Mouse (Mus musculus): ENCODE results near the gene Ankrd13d.
A peak's percentile ranks its signal among the peaks of the same experiment; 100 is the strongest.

Gene Ankrd13d

GRCm38 (mm10) chr19:4282898-4283553 lies at the start of gene Ankrd13d:
TSS of gene Ankrd13d (minus strand) at chr19:4283137.
- DNase-seq (ENCODE audit: low read depth), result peak; percentile 97

DNA sequence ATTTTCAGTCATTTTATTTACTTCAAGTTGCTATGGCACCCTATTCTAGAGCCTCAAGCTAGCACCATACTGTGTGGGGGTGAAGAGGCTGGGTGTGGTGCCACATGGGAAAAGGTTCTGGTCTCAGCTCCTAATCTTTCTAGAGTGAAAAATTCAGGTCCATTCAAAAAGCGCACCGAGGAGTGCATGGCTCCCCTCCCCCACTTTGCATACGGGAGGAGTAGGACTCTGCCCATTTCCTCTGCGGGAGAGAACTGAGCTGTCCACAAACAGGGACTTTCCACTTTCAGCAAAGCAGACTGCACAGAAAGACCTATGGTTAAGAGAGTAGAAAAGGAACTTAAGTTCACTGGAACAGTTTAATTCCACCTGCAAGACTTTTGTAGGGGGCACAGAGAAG lies 49.7 kb upstream of the Ankrd13d start:
- DNase-seq (ENCODE audit: low read depth), result peak; percentile 80

- DNase-seq (ENCODE audit: low read depth), result no peak
Measured at GRCm38 (mm10) chr19:4331273-4331672, 48.3 kb upstream of the Ankrd13d start.

DNA sequence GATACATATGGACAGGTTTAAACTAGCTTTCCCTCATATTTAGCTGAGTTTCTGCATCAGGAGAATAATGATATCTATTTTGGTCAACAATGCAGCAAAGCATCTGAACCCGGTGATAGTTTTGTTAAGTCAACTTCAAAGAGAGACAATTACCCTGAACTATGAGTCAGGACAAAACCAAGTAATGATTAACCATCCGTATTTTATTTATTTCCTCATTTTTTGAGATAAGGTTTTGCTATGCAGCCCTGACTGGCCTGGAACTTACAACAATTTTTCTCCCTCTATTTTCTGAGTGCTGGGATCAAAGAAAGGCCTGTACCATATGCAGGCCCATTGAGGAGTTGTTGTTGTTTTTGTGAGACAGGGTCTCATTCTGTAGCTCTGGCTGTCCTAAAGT lies 47.7 kb upstream of the Ankrd13d start:
- DNase-seq (ENCODE audit: low read depth), result no peak

DNA sequence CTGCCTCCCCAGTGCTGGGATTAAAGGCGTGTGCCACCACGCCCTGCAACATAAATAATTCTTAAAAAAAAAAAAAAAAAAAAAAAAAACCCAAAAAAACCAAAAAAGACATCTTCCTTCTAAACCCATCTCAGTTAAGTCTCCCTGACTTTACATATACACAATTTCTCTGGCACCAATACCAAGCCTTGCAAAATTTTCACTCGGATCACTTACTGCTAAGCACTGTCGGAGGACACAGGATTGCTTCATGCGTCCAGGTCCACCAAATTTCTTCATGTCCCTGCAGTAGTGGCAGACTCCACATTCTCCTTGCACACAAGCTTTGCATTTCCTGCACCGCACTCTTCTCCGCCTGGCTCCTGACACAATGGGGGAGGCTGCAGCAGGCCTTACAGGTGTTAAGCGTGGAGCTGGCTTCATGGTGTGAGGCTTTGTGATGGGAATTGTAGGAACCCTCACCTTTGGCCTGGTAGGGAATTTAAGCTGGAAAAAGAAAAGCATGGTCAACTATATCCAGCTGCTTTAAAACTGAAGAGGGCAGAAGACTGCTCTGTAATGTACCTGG lies 45.9 kb upstream of the Ankrd13d start:
- DNase-seq (ENCODE audit: low read depth), result no peak

GRCm38 (mm10) chr19:4326881-4327280 lies 43.9 kb upstream of the Ankrd13d start:
- DNase-seq (ENCODE audit: low read depth), result no peak

DNA sequence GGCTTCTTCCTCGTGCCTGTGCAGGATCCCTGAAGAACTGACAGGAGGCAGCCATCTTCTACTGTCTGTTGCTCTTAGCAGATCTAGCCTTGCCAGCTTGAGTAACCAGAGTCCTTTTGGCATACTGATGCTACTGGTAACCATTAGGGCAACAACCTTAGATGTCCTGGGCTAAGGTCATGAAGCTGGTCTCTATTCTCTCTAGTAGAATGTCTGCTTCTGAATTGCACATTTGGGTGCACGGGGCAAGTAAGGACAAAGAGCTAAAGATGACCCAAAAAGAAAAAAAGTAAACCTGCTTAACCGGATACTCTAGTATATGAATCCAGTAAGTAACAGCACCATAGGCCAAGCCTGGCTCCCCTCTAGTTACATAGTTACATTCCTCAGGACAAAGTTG lies 43.2 kb upstream of the Ankrd13d start:
- no peak for DNase-seq (ENCODE audit: low read depth)

DNA sequence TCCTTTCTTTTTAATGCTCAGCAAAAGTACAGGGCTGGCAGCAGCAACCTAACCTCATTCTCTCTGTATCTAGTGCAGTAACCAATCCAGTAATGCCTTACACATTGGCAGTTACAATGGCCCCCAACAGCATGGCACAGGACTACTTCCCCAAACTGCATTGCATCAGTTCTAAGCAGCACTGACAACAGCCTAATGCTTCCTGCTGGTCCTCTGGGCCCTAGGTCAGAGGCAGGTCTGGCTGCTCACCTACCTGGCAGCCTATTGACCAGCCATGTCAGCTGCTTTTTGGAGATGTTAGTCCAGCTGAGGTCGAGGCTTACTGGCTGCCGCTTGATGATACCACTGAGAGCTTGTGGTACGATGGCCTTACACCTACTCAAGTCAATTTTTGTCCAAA lies 39.2 kb upstream of the Ankrd13d start:
- peak; percentile 62 for DNase-seq (ENCODE audit: low read depth)

- DNase-seq (ENCODE audit: low read depth), result peak; percentile 27
Measured at GRCm38 (mm10) chr19:4321622-4322021, 38.7 kb upstream of the Ankrd13d start.

DNA sequence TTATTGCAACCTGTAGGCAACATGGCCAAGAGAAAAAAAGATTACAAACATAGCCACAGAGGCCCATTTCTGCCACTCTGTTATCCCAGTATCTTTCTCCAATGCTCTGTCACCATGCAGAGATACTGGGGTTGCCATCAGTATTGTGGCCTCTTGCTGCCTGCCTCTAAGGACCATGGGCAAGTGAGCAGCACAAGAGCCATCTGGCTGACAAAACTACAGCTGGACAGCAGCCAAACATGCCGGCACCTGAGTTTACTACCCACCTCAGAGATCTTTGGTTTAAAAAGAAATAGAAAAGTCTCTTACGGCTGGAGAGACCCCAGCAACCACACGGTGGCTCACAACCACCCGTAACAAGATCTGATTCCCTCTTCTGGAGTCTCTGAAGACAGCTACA lies 36.3 kb upstream of the Ankrd13d start:
- no peak for DNase-seq (ENCODE audit: low read depth)

- DNase-seq (ENCODE audit: low read depth), result no peak
Measured at GRCm38 (mm10) chr19:4317181-4317580, 34.2 kb upstream of the Ankrd13d start.

DNA sequence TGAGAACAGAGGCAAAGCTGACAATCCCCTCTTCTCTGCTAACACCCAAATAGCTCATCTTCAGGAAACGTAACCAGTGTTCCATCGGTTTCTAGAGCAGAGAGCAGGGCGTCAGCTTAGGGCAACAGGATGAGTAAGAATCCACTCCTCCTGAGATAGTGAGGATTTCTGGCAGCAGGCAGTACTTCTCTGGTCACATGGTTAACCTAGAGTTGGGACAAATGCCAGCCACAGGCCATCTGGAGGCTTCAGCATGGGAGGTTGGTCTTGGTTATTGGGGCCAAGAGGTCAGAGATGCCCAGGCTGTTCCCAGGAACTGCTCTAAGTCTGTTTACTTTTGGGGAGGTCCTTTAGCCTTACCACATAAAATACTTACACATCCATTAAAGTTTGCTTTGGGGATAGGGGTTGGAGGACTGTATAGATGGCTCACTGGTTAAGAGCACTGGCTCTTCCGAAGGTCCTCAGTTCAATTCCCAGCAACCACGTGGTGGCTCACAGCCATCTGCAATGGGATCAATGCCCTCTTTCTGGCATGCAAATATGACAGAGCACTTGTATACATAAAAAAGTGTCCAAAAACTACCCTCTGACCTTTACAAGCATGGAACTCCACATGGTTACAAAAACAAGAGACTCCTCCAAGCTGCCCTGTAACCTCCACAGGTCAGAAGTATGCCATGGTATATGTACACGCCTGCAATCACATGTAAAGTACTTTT lies 32.4 kb upstream of the Ankrd13d start:
- peak; percentile 67 for DNase-seq (ENCODE audit: low read depth)

DNA sequence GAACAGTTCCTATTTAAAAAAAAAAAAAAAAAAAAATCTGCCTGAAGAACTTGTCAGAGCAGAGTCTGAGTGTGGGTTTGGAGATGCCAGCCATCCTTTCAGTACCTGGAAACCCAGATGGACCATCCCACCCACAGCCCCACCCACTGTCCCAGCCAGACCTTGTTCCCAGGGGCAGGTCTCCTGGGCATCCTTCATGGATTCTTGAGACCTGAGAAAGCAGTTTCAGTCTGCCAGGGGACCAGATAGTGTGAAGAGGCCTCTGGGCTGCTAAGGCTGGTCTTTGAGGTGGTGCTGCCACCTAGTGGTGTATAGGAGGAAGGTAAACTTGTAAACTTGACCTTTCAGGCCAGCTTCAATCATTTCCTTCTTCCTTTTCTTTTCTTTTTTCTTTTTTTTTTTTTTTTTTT lies 26.8 kb upstream of the Ankrd13d start:
- DNase-seq (ENCODE audit: low read depth), result peak; percentile 89

GRCm38 (mm10) chr19:4309302-4309701 lies 26.4 kb upstream of the Ankrd13d start:
- DNase-seq (ENCODE audit: low read depth), result no peak

DNA sequence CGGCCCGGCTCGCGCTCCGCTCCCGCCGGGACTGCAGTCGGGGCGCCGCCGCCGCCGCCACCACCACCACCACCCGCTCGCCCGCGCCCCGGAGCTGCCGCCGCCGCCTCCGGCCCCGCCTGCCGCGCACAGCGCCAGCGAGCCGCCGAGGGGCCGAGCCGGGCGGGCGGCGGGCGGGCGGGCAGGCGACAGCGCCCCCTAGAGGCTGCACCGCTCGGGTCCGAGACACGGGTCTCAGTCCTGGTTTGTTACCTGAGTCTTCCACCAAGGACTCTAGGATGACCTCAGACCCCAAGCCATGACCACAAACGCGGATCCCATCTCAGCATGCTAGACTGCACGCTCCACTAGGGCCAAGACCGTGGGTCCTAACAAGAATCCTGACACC lies 23.2 kb upstream of the Ankrd13d start, which contains the start of gene Grk2:
Gene Grk2, minus strand, starts transcription at position 33 of the 388 bp plus-strand sequence.
- DNase-seq (ENCODE audit: low read depth), result peak; percentile 62

DNA sequence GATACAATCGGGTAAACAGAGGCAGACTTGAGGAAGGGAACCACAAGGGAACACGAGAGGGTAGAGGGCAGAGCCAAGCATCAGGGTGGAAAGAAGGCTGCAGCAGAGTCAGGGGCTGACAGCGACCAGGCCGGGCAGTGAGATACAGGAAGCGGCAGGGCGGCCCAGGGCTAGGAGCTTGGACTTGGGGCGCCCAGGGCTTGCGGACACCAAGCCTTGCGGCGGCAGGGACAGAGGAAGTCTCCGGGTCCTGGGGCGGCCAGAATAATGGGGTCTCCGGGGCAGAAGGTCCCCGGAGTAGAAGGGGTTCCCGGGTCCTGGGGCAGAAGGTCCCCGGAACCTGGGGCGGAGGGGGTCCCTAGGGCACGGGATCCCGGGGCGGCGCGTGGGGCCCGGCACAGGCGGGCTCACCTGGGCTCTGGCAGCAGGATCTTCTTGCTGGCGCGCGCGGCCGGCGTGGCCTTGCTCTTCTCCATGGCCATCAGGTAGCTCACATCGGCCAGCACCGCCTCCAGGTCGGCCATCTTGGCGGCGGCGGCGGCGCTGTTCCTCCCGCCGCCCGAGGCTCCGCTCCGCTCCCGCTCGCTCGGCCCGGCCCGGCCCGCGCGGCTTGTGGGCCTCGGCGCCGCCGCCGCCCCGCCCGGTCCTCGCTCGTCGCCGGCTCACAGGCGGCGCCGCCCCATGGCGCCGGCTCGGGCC lies 22.7 kb upstream of the Ankrd13d start:
- DNase-seq (ENCODE audit: low read depth), result peak; percentile 57

GRCm38 (mm10) chr19:4304871-4305321 lies 22.0 kb upstream of the Ankrd13d start:
- DNase-seq (ENCODE audit: low read depth), result peak; percentile 57

GRCm38 (mm10) chr19:4304251-4304821 lies 21.4 kb upstream of the Ankrd13d start:
- peak; percentile 77 for DNase-seq (ENCODE audit: low read depth)

DNA sequence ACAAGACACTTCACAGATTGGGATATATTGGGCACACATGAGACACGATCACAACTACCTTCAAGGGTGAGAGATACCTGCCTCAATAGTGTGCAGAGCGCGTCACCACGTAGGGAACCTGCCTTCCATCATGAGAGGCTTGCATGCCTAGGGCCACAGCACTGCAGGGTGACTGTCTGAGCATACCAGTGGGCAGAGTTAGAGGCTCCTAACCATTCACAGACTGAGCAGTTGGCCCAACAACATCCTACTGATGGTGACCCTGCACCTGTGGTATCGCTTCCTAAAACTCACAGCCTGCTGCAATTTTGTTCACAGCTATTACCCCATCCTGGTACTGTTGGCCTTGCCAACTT lies 20.7 kb upstream of the Ankrd13d start:
- peak; percentile 28 for DNase-seq (ENCODE audit: low read depth)

- DNase-seq (ENCODE audit: low read depth), result no peak
Measured at GRCm38 (mm10) chr19:4302936-4303639, 20.2 kb upstream of the Ankrd13d start.

Data from 416B (cell line).